Mouse (Mus musculus): ENCODE data around the gene Ube2q2. TPM values are rescaled to one million over a fixed set of nuclear protein-coding genes. Genes with fewer than 3 reads are reported as not detected.
"Not testable (repeated sequence)": the region's sequence is repeated elsewhere in the genome, so short reads cannot be mapped to it uniquely, and the experiment has no call there.

Ube2q2 gene
- polyA plus RNA-seq, 1 experiment = 4.0 TPM

DNA sequence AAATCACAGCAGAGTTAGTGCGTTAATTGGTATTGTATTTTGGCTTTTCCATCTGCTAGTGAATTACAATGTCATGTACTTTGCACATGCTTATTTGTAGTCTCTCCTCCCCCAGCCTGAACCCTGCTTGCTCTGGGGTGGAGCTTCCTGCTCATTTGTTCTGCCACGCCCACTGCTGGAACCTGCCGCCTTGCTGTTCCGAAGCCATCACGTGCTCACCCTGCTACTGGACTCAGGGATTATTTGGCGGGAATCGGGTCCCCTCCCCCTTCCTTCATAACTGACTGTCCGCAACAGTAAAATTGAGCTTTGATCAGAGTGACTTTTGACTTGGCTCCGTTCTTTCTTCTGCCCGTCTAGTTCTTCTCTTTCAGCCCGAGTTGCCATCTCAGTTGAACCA lies 84.4 kb downstream of the Ube2q2 start:
- not testable (repeated sequence) for DNase-seq (ENCODE audit: low read depth, low spot score)
- WGBS = 38% methylated on average over 11 of the region's 11 CpGs

DNA sequence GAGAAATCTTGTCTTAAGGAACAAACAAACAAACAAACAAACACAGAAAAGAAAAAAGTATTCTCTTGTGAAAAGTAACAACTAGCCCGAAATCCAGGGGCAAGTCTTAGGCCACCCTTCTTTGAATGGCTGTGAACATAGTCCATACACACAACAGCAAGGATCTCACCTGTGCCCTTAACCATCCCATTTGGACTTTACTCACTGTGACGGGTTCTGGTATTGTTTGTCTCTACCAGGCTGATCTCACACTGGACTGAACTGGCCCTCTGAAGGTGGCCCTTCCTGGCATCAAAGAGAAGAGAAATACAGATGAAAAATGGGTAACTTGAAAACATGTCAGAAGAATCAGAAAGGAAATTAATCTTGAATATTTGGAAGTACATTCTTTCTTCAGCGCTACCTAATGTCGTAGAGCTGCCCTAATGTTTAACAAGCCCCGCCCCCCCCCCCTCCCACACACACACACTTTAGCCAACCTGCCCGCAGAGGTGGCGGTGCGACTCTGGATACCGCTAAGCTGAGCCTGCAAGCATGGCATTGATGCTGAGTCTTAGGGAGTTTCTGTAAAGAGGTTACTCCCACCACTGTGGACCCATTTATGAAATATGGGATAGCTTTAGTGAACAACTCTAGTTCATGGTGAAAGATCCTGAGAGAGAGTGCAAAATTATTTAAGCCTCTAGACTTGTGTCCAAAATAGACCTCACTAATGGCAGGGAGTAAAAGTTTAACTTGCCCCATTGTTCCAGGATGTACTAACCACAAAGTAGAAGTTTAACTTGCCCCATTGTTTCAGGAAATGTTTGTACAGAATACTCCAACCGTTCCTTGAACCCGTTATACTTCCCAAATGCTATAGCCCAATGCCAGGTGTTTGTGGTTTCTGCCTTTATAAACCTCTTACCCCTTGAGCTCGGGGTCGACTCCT lies 87.8 kb downstream of the Ube2q2 start:
- no peak for DNase-seq (ENCODE audit: low read depth, low spot score)
- WGBS = 48% methylated on average over 13 of the region's 13 CpGs

DNA sequence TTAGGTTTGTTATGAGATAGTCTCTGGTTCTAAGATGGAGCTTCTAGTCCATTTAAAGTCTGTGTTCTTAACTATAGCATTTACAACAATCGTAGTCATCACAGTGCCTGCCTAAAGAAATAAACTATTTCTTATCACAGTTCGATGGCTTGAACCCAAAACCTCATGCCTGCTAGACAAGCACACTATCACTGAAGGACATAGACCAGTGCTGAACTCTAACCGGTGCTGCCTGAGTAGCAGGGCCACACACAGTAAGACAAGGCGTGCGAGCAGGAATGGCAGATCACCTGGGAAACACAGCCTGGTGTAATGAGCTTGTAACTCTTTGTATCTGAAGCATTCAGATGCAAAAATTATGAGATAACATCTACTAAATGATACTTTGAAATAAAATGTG lies 92.2 kb downstream of the Ube2q2 start:
- DNase-seq (ENCODE audit: low read depth, low spot score) = no peak
- whole genome bisulfite sequencing = 83% methylated on average over 5 of the region's 5 CpGs

DNA sequence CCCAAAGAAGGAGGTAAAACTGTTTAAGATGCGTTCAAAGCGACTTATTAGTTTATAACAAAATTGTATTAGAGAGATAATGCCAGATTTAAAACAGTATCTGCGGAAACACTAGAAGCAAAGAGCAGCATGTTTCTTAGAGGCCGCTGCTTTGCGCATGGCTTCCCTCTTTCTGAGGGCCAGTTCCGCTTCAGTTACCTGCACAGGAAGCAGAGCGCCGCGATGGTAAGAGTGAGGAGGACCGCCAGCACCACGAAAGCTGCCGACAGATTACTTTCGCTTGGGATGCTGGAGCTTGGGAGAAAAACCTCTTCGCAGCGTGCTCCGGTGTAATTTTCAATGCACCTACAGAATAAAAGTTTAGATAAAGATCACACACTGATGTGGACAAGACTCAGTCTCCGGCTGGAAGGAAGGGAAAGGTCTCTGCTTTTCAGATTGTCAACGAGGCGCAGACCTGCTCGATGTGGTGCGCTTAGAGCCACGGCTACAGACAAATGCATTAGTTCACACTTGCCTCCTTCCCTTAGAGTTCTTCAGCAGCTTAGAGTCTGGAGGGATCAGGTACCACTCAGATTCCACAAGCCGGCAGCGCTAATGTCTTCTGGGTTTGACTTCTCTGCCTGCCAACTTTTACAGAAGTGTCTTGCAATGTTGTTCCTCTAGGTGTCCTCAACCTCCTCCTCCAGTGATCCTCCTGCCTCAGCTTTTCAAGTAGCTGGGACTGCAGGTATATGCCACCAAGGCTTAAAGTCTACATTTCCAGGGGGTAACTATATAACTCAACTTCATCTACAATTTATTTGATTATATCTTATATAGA lies 93.4 kb downstream of the Ube2q2 start:
- DNase-seq (ENCODE audit: low read depth, low spot score) = no peak
- WGBS = 43% methylated on average over 24 of the region's 24 CpGs

DNA sequence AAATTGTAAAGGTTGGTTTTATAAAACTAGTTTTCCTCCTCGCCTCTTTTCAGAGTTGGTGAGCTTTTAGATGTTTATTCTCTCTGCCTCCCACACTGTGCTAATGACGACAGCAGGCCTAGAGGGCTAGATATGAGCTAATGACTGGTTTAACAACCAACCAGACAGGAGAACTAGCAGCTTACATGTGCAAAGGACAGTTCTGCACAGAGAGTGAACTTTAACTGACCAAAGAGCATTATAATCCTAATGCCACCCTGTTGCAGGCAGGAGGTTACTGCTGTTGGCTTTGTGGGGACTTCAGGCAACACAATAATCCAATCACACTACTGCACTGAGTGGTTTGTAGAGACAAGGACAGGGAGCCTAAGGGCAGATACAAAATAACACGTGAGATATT lies 94.6 kb downstream of the Ube2q2 start:
- DNase-seq (ENCODE audit: low read depth, low spot score) = no peak
- WGBS = 76% methylated on average over 3 of the region's 3 CpGs

DNA sequence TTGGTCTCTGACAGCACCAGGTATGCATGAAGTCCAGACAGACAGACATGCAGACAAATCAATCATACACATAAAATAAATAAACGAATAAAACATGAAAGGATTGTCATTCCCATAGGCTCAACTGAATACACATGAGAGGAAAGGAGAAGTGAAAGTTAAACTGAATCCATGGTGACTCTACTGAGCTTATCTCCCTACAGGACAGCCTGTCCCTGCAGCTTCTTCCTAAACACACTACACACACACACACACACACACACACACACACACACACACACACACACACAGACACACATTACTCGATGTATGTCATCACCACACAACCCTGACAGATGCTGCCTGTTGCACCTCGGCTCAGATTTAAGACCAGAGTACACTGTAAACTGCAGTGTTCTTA lies 95.4 kb downstream of the Ube2q2 start:
- 56% methylated on average over 3 of the region's 3 CpGs for WGBS
- no peak for DNase-seq (ENCODE audit: low read depth, low spot score)

DNA sequence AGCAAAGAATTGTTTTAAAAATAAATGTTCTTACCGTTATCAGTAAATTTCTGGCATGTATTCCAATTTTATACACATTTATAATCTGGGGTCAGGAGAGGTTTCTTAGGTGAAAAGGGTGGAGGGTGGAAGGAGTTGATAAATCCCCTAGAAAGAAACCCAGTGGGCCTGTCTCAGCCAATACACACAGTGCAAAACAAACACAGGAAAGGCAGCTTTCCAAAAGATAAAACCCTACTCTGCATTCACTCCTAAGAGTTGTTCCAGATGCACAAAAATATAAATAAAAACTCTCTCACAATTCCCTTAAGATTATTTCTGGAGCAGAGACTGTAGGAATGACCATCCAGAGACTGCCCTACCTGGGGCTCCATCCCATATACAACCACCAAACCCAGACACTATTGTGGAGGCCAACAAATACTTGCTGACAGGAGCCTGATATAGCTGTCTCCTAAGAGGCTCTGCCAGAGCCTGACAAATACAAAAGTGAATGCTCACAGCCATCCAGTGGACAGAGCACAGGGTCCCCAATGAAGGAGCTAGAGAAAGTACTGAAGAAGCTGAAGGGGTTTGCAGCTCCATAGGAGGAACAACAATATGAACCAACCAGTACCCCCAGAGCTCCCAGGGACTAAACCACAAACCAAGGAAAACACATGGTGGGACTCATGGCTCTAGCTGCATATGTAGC lies 96.5 kb downstream of the Ube2q2 start:
- DNase-seq (ENCODE audit: low read depth, low spot score) = not testable (repeated sequence)
- WGBS = 76% methylated on average over 1 of the region's 1 CpGs

DNA sequence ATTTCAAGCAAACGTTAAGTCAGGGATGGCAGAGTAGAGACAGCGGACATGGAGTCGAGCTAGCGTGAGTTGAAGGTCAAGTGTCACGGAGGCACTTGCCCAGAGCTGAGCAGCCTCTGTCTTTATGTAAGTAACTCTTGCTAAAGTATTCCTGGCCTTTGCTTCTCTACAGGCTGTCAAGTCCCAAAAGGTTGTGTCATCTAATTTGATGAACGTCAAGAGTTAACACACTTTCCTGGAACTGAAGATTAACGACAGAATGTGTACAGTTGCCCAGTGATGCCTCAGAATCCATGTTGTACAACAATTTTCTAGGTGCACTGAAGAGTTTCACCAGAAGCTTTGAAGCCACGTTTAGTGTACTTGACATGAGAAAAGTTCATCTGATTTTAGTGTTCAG lies 97.8 kb downstream of the Ube2q2 start:
- no peak for DNase-seq (ENCODE audit: low read depth, low spot score)
- WGBS = 70% methylated on average over 8 of the region's 8 CpGs

DNA sequence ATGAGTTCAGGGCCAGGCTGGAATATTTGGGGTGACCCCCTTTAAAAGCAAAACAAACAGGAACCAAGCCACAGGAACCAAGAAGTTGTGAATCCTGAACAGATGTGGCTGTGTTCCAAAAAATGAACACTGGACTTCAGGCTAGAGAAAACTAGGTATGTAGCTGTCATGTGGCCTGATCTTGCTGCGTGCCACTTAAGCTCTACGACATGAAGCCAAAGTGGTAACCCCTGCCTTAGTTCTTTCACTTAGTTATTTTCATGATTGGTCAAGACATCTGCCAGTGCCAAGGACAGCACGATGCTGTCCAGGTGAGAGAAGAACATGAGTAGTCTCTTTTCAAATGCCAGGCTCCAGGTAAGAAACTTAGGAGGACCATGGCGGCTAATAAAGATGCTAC lies 98.3 kb downstream of the Ube2q2 start:
- DNase-seq (ENCODE audit: low read depth, low spot score) = no peak
- 94% methylated on average over 4 of the region's 4 CpGs for WGBS

DNA sequence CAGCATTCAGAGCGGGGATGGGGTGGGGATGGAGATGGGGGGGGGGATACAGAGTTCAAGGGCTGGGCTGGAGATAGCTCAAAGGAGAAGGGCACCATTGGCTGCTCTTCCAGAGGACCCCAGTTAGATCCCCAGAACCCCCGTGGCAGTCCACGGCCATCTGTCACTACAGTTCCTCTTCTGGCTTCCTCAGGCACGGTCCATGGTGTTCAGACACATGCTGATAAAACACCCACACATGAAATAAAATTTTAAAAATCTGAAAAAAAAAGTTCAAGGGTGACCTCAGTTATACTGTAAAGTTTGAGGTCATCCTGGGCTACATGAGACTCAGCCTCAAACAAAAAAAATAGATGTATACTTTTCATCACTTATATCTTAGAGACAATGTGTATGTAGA lies 99.8 kb downstream of the Ube2q2 start:
- 86% methylated on average over 4 of the region's 4 CpGs for WGBS
- DNase-seq (ENCODE audit: low read depth, low spot score) = no peak

DNA sequence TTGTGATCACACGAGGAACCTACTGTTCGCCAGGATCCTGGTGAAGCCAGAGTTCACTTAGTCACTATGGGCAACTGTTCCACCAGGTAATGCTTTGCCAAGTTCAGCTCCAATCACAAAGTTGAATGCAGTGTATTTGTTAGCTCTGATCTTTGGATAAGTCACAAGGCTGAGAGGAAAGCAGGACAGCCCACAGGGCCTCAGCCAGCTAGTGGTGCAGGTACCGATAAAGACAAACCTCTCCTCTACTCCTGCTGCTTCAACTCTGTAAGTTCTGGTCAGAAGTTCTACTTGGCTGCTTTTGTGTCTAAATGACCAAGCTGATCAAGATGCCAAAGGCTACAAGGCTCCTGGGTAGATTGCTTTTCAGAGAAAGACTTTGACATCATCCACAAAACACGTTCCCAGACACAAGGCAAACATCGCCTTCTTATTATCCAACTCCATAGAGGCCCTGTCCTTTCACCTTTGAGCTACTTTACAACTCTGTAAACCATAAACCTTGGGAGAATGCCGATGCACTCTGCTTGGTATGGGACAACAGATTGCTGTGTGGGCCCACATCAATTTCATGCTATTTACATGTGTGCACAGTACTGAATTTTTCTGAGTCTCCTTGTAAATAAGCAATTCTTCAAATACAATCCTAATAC lies 102.1 kb downstream of the Ube2q2 start:
- DNase-seq (ENCODE audit: low read depth, low spot score) = peak; percentile 54
- 27% methylated on average over 6 of the region's 6 CpGs for WGBS

DNA sequence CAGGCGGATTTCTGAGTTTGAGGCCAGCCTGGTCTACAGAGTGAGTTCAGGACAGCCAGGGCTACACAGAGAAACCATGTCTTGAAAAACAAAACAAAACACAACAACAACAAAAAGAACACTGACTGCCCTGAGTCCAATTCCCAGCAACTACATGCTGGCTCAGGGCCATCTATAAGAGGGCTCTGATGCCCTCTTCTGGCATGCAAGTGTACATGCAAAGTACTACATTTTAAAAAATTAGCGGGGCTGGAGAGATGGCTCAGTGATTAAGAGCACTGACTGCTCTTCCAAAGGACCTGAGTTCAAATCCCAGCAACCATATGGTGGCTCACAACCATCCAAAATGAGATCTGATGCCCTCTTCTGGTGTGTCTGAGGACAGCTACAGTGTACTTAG lies 103.4 kb downstream of the Ube2q2 start:
- WGBS = 68% methylated on average over 2 of the region's 2 CpGs
- DNase-seq (ENCODE audit: low read depth, low spot score) = not testable (repeated sequence)

DNA sequence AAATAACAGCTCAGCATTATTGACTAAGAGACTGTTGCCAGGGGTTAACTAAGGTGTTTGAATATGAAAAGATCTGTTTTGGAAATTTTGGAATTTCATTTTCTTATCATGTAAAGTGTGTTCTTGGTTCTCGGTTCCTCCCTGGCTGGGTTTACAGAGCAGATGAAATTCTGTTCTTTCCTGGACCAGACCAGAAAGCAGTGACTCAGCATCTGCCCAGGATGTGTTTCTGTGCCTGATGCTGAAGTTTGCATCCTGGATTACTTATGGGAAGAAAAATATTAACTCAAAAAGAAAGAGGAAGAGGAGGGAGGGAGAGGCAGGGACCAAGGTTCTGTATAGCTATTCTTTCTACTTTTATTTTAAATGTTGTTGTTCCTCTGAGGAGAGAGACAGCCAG lies 105.2 kb downstream of the Ube2q2 start:
- DNase-seq (ENCODE audit: low read depth, low spot score) = no peak

DNA sequence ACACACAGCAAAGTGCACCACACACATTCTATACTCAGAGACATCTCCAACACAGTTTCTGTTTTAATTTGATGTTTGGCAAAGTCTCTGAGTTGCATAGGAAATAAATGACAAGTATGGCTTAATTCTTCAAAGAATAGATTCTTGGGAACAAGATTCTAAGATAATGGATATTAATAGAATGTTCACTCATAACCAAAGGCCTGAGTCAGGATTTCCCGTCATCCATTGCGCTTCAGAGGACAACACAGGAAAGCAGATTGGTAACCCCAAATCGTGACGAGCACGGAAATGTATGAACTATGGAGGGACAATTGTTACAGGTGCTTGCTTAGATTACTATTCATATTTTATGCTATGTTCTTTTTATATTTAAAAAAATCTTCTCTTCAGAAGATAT lies 106.4 kb downstream of the Ube2q2 start:
- no peak for DNase-seq (ENCODE audit: low read depth, low spot score)
- 89% methylated on average over 5 of the region's 5 CpGs for WGBS

More for the DNA sequence above, 105.2 kb downstream of the Ube2q2 start:
- 41% methylated on average over 1 of the region's 1 CpGs for WGBS

DNA sequence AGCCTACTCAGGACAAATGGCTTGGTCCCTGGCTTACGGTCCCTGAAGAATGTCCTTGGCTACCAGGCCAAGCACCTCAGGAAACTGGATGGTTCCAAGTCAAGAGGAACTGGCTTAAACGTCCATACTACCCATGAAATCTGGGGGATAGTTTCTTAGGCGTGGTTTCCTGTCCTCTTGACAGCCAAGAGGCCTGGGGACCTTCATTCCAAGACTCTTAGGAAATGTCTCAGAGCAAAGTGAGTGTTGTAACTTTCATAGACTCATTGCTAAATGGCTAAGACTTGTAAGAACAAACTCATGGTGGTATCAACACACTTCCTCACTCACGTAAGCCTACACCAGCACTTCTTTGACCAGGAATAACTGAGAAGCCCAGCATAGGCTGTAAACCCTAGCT lies 107.0 kb downstream of the Ube2q2 start:
- DNase-seq (ENCODE audit: low read depth, low spot score) = no peak
- 59% methylated on average over 4 of the region's 4 CpGs for WGBS

DNA sequence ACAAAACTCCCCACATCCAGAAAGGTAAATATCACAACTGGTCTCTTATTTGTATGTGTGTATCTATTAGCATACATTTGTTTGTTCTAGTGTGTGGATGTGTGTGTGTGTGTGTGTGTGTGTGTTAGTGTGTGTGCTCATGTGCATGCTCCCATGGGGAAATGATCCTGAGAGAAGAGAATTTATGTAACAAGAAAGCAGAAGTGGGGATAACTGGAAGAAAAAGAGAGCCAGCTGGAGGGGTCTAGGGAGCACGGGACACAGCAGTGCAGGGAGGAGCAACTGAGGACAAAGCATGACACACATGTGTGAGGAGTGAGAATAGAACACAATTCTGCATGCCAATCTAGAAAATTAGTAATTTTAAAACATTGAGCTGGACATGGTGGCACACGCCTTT lies 108.5 kb downstream of the Ube2q2 start:
- DNase-seq (ENCODE audit: low read depth, low spot score) = no peak
- 89% methylated on average over 2 of the region's 2 CpGs for WGBS
